Mouse (Mus musculus) right cerebral cortex, postnatal 25 days (tissue): ENCODE results near the gene Tmem59.

Source experiments
- DNase-seq: peaks from one replicate; pipeline ENCODE4 v3.0.0; 2022

Gene Tmem59

GRCm38 (mm10) chr4:107180746-107181145, 2.5 kb downstream of the Tmem59 start:
- DNase-seq: no peak

GRCm38 (mm10) chr4:107181866-107182265, 3.7 kb downstream of the Tmem59 start:
- DNase-seq: no peak

DNA sequence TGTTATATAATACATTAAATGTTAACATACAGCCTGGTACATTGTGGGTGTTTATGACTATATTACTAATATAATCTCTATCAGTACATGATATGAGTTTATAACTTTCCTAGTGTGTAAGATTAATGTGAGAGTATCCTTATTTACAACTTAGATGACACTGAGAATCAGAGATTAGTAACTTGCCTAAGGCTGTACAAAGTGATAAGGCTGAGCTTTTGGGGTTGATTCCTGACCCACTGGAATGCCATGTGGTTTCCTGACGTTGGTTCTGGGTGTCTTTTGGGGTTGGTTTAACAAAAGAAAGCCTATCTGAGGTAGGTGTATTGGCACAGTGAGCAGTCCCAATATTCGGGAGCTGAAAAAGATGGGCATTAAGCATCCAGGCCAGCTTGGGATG, 4.6 kb downstream of the Tmem59 start:
- DNase-seq: no peak

GRCm38 (mm10) chr4:107183203-107183602, 5.0 kb downstream of the Tmem59 start:
- no peak for DNase-seq

DNA sequence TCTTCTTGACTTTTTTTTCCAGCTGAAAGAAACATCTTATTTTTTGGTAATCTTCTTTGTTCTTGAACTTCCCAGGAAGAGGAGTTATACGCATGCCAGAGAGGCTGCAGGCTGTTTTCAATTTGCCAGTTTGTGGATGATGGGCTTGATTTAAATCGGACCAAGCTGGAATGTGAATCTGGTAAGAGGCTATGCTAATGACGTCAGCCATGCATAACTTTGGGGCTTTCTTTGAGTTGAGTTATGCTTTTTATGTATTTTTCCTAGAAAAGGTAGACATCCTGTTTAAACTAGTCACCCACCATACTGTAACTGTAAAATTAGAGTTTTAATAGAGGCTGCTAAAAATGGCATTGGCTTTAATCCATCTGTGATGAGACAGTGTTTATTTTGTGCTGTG, 7.5 kb downstream of the Tmem59 start:
- no peak for DNase-seq

GRCm38 (mm10) chr4:107193841-107194240, 15.6 kb downstream of the Tmem59 start:
- no peak for DNase-seq

DNA sequence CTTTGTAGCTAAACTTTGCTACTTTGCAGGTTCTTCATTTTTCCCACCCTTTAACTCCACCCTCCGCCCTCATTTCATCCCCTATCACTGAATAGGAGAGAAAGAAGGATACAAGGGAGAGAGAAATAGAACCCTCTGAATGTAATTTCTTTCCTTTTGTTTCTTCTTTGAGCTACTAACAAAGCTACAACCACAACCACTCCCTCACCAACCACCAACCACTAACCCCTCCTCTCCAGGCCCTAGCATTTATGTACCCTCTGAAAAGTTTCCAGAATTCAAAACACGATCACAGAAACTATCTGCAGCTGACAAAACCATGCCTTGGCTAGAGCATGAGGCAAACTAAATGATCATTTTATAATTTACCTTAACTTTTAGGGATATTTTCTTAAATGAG, 18.3 kb downstream of the Tmem59 start:
- DNase-seq: no peak

DNA sequence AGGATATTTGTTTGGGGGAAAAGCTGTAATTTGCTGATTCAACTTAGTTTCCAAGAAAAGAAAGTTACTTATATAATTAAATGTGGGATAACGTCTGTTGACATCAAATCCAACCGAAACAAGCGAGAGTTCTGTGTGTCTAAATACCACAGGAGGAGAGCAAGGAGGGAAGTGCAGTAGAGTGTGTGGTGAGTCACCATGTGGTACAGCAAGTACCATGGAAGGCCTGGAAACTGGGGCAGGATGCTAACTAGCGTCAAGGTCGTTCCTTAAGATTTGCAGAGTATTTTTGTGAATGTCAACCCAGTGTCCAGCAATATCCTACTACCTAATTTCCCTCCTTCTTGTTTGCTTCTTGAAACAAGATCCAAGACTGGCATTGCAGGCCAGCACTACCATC, 19.9 kb downstream of the Tmem59 start:
- DNase-seq: no peak

GRCm38 (mm10) chr4:107201779-107202178, 23.6 kb downstream of the Tmem59 start:
- DNase-seq: no peak

GRCm38 (mm10) chr4:107203001-107203400, 24.8 kb downstream of the Tmem59 start:
- no peak for DNase-seq

GRCm38 (mm10) chr4:107207016-107207415, 28.8 kb downstream of the Tmem59 start:
- DNase-seq: no peak

GRCm38 (mm10) chr4:107208880-107209279, 30.7 kb downstream of the Tmem59 start, which contains the start of gene Ldlrad1:
Gene Ldlrad1 (plus strand): TSS chr4:107209180.
- no peak for DNase-seq

GRCm38 (mm10) chr4:107210483-107211097, 32.4 kb downstream of the Tmem59 start:
- DNase-seq: no peak

GRCm38 (mm10) chr4:107211465-107211864, 33.3 kb downstream of the Tmem59 start:
- peak; percentile 20 for DNase-seq

DNA sequence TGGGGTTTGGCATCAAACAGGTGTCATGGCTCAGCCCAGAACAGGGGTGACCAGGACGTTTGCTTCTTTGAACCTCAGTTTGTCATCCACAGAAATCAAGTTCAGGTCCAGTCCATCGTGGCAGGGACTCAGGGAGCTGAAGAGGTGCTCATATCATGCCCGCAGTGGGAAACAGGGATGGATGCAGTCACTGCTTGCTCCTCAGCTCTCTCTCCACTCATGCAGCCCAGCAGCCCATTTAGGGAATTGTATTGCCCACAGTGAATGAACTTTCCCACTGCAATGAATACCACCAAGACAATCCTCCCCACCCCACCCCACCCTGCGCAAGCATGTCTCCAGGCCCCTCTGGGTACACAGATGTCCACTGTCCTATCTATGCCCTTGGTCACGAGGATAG, 33.7 kb downstream of the Tmem59 start:
- no peak for DNase-seq

DNA sequence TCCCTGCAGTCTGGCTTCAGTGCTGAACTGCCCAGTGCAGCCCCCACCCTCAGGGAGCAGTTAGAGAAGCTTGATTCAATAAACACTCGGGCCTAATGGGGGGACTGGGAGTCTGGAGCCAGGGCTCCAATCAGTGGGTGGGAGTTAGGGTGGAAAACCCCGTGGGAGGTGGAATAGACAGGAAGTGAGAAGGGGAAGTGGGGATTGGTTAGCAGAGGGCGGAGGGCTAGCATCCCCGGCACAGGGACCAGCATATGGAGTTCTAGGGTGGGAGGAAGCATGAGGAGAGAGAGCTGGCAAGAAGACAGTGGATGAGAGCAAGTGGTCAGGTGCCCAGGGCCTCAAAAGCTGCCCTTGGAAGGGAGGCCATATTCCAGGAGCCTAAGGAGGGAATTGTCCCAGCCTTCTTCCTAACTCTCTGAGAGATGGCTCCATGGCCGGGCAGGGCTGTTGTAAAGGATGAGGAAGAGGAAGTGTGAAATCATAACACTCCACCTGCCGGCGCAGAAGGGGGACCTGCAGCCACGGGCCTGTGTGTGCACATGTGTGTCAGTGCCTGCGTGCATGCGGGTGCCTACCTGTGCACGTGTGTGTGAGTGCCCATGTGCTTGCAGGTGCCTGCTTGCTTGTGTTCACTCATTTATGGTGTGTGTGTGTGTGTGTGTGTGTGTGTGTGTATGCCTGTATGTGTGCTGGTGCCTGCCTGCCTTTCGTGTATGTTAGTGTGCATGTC, 35.2 kb downstream of the Tmem59 start:
- DNase-seq: no peak

DNA sequence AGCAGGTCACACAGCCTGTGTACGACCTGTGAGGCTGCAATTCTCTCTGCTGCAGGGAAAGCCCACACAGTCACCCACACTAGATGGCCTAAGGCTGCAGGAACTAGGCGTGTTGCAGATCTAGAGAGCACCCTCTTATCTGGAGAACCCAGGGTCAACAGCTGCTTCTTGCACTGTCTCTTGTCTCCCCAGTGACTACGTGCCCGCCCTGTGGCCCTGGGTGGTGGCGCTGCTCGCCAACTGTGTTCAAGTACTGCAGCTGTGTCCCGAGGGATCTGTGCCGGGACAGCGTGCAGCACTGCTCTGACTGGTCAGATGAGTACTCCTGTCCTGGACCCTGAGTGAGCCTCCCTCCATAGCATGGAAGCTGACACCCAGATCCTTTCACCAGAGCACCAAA, 39.4 kb downstream of the Tmem59 start:
- DNase-seq: no peak

- DNase-seq: no peak
Measured at GRCm38 (mm10) chr4:107221524-107221923, 43.3 kb downstream of the Tmem59 start.

GRCm38 (mm10) chr4:107223225-107224204, 45.3 kb downstream of the Tmem59 start:
- DNase-seq: no peak

GRCm38 (mm10) chr4:107226313-107226712, 48.1 kb downstream of the Tmem59 start:
- no peak for DNase-seq

DNA sequence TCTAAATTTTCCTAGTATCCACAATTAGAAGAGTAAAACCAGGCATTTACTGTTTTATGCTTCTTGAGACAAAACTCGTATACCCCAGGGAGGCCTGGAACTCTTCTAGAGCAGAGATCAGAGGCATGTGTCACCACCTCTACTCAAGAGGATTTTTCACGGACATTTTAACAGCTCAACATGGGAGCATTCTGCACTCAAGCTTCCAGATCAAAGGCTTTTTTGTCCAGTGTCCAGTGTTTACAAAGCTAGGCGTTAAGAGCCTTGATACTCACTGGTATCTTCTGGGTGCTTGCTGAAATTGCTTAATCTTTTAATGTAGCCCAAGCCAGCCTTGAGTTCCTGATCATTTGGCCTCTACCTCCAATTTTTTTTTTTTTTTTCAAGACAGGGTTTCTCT, 54.0 kb downstream of the Tmem59 start:
- DNase-seq: no peak

DNA sequence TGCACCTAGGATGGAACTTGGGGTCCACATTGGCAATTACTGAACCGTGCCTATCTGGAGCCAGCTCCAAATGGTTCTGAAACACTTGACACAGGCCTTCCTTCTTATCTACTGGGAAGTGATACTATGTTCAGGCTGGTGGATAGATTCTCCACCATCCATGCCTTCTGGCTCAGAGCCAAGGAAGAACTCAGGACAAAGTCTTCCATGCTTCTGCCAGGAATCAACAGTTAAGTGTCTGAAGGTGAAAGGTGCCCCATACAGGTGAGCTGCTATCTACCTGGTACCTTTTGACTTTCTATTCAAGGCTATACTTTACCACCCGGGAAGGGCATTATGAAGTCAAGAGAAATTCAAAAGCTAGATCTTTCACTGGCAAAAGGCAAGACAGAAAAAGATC, 60.1 kb downstream of the Tmem59 start:
- no peak for DNase-seq

DNA sequence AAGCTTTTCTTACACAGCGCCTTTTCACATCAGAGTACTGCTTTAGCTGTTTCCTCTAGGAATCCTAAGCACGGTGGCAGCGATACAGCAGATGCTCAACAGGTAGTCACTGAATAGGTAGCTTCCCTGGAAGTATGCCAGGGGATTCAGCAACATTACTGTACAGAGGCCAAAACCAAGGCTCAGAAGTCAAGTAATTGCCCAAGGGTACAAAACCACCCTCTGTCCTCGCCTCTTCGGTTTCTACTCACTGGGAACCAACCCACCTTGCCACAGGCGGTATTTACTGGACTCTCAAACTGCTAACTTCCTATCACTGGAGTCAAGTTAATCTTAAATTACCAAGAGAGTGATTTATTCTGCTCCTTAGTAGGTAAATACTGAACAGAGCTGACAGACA, 62.0 kb downstream of the Tmem59 start:
- DNase-seq: no peak
